Mouse (Mus musculus) kidney, adult 2 months (tissue): ENCODE data around the gene Tmem198b. TPM values are rescaled to one million over a fixed set of nuclear protein-coding genes. Genes with fewer than 3 reads are reported as not detected.

ENCODE experiments used
- DNase-seq: peaks from one replicate; pipeline ENCODE4 v3.0.0; 2021
- H3K27ac ChIP-seq: fragments of 200-500 bp; 2 replicates; pipeline ENCODE4 v1.5.1; 2012; ENCODE audit warnings: low read depth, low read length, control low read depth, inconsistent platforms; ENCODE audit not compliant: insufficient read depth
- H3K27me3 ChIP-seq: fragments of 200-500 bp; replicated peaks from 2 replicates; pipeline ENCODE4 v1.6.1; 2012; ENCODE audit warnings: mild to moderate bottlenecking, moderate library complexity, low read length, inconsistent platforms; ENCODE audit not compliant: control insufficient read depth, insufficient read depth
- H3K36me3 ChIP-seq: fragments of 200-500 bp; 2 replicates; pipeline ENCODE4 v1.6.1; 2012; ENCODE audit warnings: mild to moderate bottlenecking, moderate library complexity, low read length, inconsistent platforms; ENCODE audit not compliant: control insufficient read depth, insufficient read depth
- H3K4me1 ChIP-seq: fragments of 200-500 bp; 2 replicates; pipeline ENCODE4 v1.6.1; 2011; ENCODE audit warnings: low read length; ENCODE audit not compliant: control insufficient read depth, insufficient read depth
- H3K4me3 ChIP-seq: fragments of 200-500 bp; 2 replicates; pipeline ENCODE4 v1.5.1; 2011; ENCODE audit warnings: mild to moderate bottlenecking, low read depth, low read length, control low read depth; ENCODE audit not compliant: insufficient read depth
- CTCF ChIP-seq: fragments of 200-500 bp; conservative IDR thresholded peaks from 2 replicates; pipeline ENCODE4 v1.5.1; 2011; ENCODE audit warnings: low read depth, mild to moderate bottlenecking, control low read depth, low read length, moderate library complexity, mixed read lengths; ENCODE audit not compliant: insufficient read depth, insufficient read length
- POLR2A ChIP-seq: fragments of 200-500 bp; IDR thresholded peaks from one replicate; pipeline ENCODE4 v1.6.1; 2011; ENCODE audit warnings: low read depth, low read length, control low read depth
- WGBS: fragments of 180-500 bp; shearing (Covaris S2); methylation state at CpG from one replicate; pipeline ENCODE4 v1.1.7; 2018; 5-methylcytosine and 5-hydroxymethylcytosine counted together
- polyA plus RNA-seq: library from polyadenylated mRNA; depleted of rRNA; stranded (reverse); fragments of >200 nt; gene quantifications from 2 replicates; pipeline ENCODE4 v1.2.3, GENCODE M21; 2012; rRNA removed

Gene Tmem198b
- polyA plus RNA-seq, 1 experiment: 10.0 TPM

- H3K36me3 ChIP-seq: no peaks in the 10 kb centered on the region
- DNase-seq: peak; percentile 88
- no peaks in the 10 kb centered on the region for H3K27me3 ChIP-seq
- H3K27ac ChIP-seq: peak overlapping the region; percentile 83
- H3K4me1 ChIP-seq: peaks cover 3% of the 10 kb centered on the region; the same call in 1 of the 2 replicates
- WGBS: 17% methylated on average over 8 of the region's 8 CpGs
- TF ChIP-seq CTCF (no peak), POLR2A (no peak)
- H3K4me3 ChIP-seq: no peak overlapping the region
Observed at GRCm38 (mm10) chr10:128779011-128779795, 25.0 kb downstream of the Tmem198b start.

GRCm38 (mm10) chr10:128778441-128778840, 25.7 kb downstream of the Tmem198b start:
- TF ChIP-seq CTCF (no peak), POLR2A (no peak)
- no peak overlapping the region for H3K4me3 ChIP-seq
- no peak for DNase-seq
- no peaks in the 10 kb centered on the region for H3K27me3 ChIP-seq
- WGBS: 90% methylated on average over 2 of the region's 2 CpGs
- no peaks in the 10 kb centered on the region for H3K36me3 ChIP-seq
- peaks cover 3% of the 10 kb centered on the region; the same call in 1 of the 2 replicates for H3K4me1 ChIP-seq
- peak overlapping the region; percentile 83 for H3K27ac ChIP-seq

GRCm38 (mm10) chr10:128773685-128774084, 30.5 kb downstream of the Tmem198b start:
- TF ChIP-seq POLR2A (no peak), CTCF (peak; percentile 39)
- H3K4me3 ChIP-seq: no peak overlapping the region
- no peaks in the 10 kb centered on the region for H3K36me3 ChIP-seq
- peaks cover 3% of the 10 kb centered on the region; the same call in 1 of the 2 replicates for H3K4me1 ChIP-seq
- H3K27me3 ChIP-seq: no peaks in the 10 kb centered on the region
- no peak for DNase-seq
- WGBS: 19% methylated on average over 5 of the region's 5 CpGs
- H3K27ac ChIP-seq: no peak overlapping the region

GRCm38 (mm10) chr10:128772895-128773294, 31.3 kb downstream of the Tmem198b start:
- H3K4me3 ChIP-seq: no peak overlapping the region
- no peaks in the 10 kb centered on the region for H3K4me1 ChIP-seq
- WGBS: 86% methylated on average over 2 of the region's 2 CpGs
- DNase-seq: peak; percentile 21
- TF ChIP-seq CTCF: peak; percentile 7; the same call in 1 of the 2 replicates
- TF ChIP-seq POLR2A: no peak
- H3K27me3 ChIP-seq: no peaks in the 10 kb centered on the region
- no peak overlapping the region for H3K27ac ChIP-seq
- no peaks in the 10 kb centered on the region for H3K36me3 ChIP-seq

Other genes starting within 250 kb of the Tmem198b start
- gene Pa2g4, start 238.4 kb downstream of the Tmem198b start, polyA plus RNA-seq: 18.5 and 25.1 TPM in 2 replicates
- 26.9 and 30.2 TPM in 2 replicates for gene Erbb3, start 214.7 kb downstream of the Tmem198b start, polyA plus RNA-seq
- 520 and 798 TPM in 2 replicates for gene Rps26, start 177.6 kb downstream of the Tmem198b start, polyA plus RNA-seq
- gene Ikzf4, start 158.4 kb downstream of the Tmem198b start, polyA plus RNA-seq: 2.9 and 3.2 TPM in 2 replicates
- 76.3 and 84.1 TPM in 2 replicates for gene Suox, start 130.3 kb downstream of the Tmem198b start, polyA plus RNA-seq
- gene Rab5b, start 108.1 kb downstream of the Tmem198b start, polyA plus RNA-seq: 101 and 111 TPM in 2 replicates
- 0.61 and 1.0 TPM in 2 replicates for gene Pmel, start 100.2 kb downstream of the Tmem198b start, polyA plus RNA-seq
- gene Cdk2, start 99.3 kb downstream of the Tmem198b start, polyA plus RNA-seq: 12.4 and 12.7 TPM in 2 replicates
- 17.4 and 24.5 TPM in 2 replicates for gene Dgka, start 59.5 kb downstream of the Tmem198b start, polyA plus RNA-seq
- 17.6 and 20.0 TPM in 2 replicates for gene Pym1, start 56.5 kb downstream of the Tmem198b start, polyA plus RNA-seq
- 1.7 and 2.5 TPM in 2 replicates for gene Mmp19, start 13.5 kb downstream of the Tmem198b start, polyA plus RNA-seq
- 16.2 and 17.3 TPM in 2 replicates for gene Dnajc14, start 308 bp downstream of the Tmem198b start, polyA plus RNA-seq
- gene Sarnp, start 13.0 kb upstream of the Tmem198b start, polyA plus RNA-seq: 5.6 and 13.7 TPM in 2 replicates
- gene Ormdl2, start 17.3 kb upstream of the Tmem198b start, polyA plus RNA-seq: 82.9 and 92.1 TPM in 2 replicates
- 2.5 and 2.9 TPM in 2 replicates for gene Gdf11, start 87.3 kb upstream of the Tmem198b start, polyA plus RNA-seq
- 713 and 847 TPM in 2 replicates for gene Cd63, start 96.6 kb upstream of the Tmem198b start, polyA plus RNA-seq
- gene Rdh5, start 118.5 kb upstream of the Tmem198b start, polyA plus RNA-seq: 38.9 and 46.0 TPM in 2 replicates
- gene Bloc1s1, start 119.7 kb upstream of the Tmem198b start, polyA plus RNA-seq: 339 and 365 TPM in 2 replicates
- 14.6 and 17.8 TPM in 2 replicates for gene Itga7, start 129.4 kb upstream of the Tmem198b start, polyA plus RNA-seq
- 234 and 269 TPM in 2 replicates for gene Mettl7b, start 156.6 kb upstream of the Tmem198b start, polyA plus RNA-seq
- gene Olfr9, start 185.1 kb upstream of the Tmem198b start, polyA plus RNA-seq: not detected in 2 replicates
- gene Olfr763, start 206.4 kb upstream of the Tmem198b start, polyA plus RNA-seq: not detected in 2 replicates
- gene Olfr764-ps1, start 235.5 kb upstream of the Tmem198b start, polyA plus RNA-seq: not detected in 2 replicates
- not detected in 2 replicates for gene Olfr765, start 245.6 kb upstream of the Tmem198b start, polyA plus RNA-seq